Mouse (Mus musculus): ENCODE data around the gene Slc22a20. TPM values are rescaled to one million over a fixed set of nuclear protein-coding genes. Genes with fewer than 3 reads are reported as not detected.

Gene Slc22a20
- polyA plus RNA-seq, 1 experiment from 2014 or later = not detected

- no peak overlapping the region for H3K27ac ChIP-seq
- no peak overlapping the region for H3K4me3 ChIP-seq (replicated peaks)
- no peaks in the 10 kb centered on the region for H3K27me3 ChIP-seq
- H3K4me1 ChIP-seq (replicated peaks) = peaks cover 8% of the 10 kb centered on the region
- H3K9me3 ChIP-seq = no peaks in the 10 kb centered on the region
- H3K36me3 ChIP-seq = no peaks in the 10 kb centered on the region
- WGBS = 71% methylated on average over 5 of the region's 5 CpGs
- peak overlapping the region; percentile 57; the same call in 1 of the 2 replicates for H3K9ac ChIP-seq (replicated peaks)
- no peak for ATAC-seq
- H3K4me2 ChIP-seq (replicated peaks) = no peak overlapping the region
Measured at GRCm38 (mm10) chr19:5988027-5988814, 2.3 kb upstream of the Slc22a20 start.

DNA sequence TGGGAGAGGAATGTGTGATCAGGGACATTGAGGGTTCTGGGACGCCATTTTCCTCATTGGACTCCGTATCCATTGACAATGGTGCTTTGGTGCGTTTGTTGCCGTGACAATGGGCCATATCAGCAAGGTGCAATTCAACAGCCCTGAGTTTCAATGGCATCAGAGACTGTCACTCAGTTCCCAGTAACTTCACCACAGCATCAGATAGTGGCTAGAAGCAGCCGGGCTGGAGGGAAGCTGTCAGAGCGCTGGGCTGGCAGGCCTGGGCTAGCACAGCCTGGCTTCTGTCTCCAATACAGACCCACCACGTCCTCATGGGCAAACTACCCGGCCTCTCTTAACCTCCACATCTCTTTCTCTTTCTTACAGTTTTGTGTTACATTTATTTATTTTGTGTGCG is 5.5 kb downstream of the Slc22a20 start:
- no peak overlapping the region for H3K4me3 ChIP-seq (replicated peaks)
- no peak for ATAC-seq
- no peaks in the 10 kb centered on the region for H3K27me3 ChIP-seq
- H3K4me1 ChIP-seq (replicated peaks) = no peaks in the 10 kb centered on the region
- no peak overlapping the region for H3K27ac ChIP-seq
- H3K9me3 ChIP-seq = no peaks in the 10 kb centered on the region
- no peak overlapping the region for H3K9ac ChIP-seq (replicated peaks)
- H3K4me2 ChIP-seq (replicated peaks) = no peak overlapping the region
- H3K36me3 ChIP-seq = no peaks in the 10 kb centered on the region
- WGBS = 86% methylated on average over 9 of the region's 9 CpGs

GRCm38 (mm10) chr19:5977717-5978116 is 8.2 kb downstream of the Slc22a20 start:
- H3K27me3 ChIP-seq = no peaks in the 10 kb centered on the region; the same call in 1 of the 2 replicates
- H3K36me3 ChIP-seq = no peaks in the 10 kb centered on the region
- no peak overlapping the region for H3K9ac ChIP-seq (replicated peaks)
- 84% methylated on average over 3 of the region's 3 CpGs for WGBS
- no peak overlapping the region for H3K27ac ChIP-seq
- no peaks in the 10 kb centered on the region for H3K9me3 ChIP-seq
- H3K4me2 ChIP-seq (replicated peaks) = no peak overlapping the region
- no peaks in the 10 kb centered on the region for H3K4me1 ChIP-seq (replicated peaks)
- H3K4me3 ChIP-seq (replicated peaks) = no peak overlapping the region
- no peak for ATAC-seq

DNA sequence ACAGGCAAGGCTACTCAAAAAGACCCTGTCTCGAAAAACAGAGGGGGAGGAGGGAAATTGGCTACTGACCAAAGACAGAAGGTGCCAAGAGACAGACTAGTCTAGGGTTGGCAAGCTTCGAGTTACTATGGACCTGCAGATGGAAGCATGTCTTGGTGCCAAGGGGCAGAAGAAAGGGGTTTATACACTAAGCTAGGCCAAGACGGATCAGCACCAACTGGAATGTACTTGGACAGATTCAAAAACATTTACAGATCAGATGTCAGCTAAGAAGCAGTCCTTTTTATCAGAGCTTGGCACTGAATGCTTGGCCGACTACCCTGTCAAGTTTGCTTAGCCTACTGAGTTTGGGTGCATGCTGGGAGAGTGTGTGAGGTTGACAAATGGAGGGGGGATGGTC is 10.3 kb downstream of the Slc22a20 start:
- H3K9ac ChIP-seq (replicated peaks) = no peak overlapping the region
- H3K4me2 ChIP-seq (replicated peaks) = no peak overlapping the region
- no peaks in the 10 kb centered on the region; the same call in 1 of the 2 replicates for H3K27me3 ChIP-seq
- no peaks in the 10 kb centered on the region for H3K9me3 ChIP-seq
- H3K36me3 ChIP-seq = no peaks in the 10 kb centered on the region
- no peak overlapping the region for H3K27ac ChIP-seq
- no peaks in the 10 kb centered on the region for H3K4me1 ChIP-seq (replicated peaks)
- no peak overlapping the region for H3K4me3 ChIP-seq (replicated peaks)
- no peak for ATAC-seq
- WGBS = 78% methylated on average over 4 of the region's 4 CpGs

DNA sequence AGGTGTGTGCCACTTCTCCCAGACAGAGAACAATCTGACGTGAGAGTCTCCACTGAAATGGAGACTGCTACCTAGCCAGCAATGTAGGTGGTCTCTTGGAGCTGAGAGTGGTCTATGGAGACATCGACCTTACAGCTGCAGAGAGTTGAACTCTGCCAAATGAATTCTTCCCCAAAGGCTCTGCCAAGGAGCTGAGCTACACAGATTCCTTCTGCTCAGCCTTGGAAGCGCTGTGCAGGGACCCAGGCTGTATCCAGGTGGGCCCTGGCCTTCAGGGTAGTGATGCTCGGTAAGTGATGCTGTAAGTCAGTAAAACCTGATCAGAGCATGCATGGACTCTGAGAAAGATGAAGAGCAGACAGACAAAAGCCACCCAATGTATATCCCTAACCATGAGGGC is 10.8 kb downstream of the Slc22a20 start:
- H3K36me3 ChIP-seq = no peaks in the 10 kb centered on the region
- no peak overlapping the region for H3K4me3 ChIP-seq (replicated peaks)
- 73% methylated on average over 4 of the region's 4 CpGs for WGBS
- H3K27me3 ChIP-seq = no peaks in the 10 kb centered on the region; the same call in 1 of the 2 replicates
- H3K4me2 ChIP-seq (replicated peaks) = no peak overlapping the region
- no peak for ATAC-seq
- H3K9ac ChIP-seq (replicated peaks) = no peak overlapping the region
- no peak overlapping the region for H3K27ac ChIP-seq
- no peaks in the 10 kb centered on the region for H3K4me1 ChIP-seq (replicated peaks)
- no peaks in the 10 kb centered on the region for H3K9me3 ChIP-seq

GRCm38 (mm10) chr19:5967664-5968063 is 18.3 kb downstream of the Slc22a20 start:
- H3K4me1 ChIP-seq (replicated peaks) = peaks cover 16% of the 10 kb centered on the region
- no peak overlapping the region for H3K4me2 ChIP-seq (replicated peaks)
- no peak for ATAC-seq
- WGBS = 86% methylated on average over 10 of the region's 10 CpGs
- no peak overlapping the region for H3K27ac ChIP-seq
- no peak overlapping the region for H3K4me3 ChIP-seq (replicated peaks)
- no peaks in the 10 kb centered on the region for H3K36me3 ChIP-seq
- no peaks in the 10 kb centered on the region for H3K9me3 ChIP-seq
- no peak overlapping the region for H3K9ac ChIP-seq (replicated peaks)
- H3K27me3 ChIP-seq = no peaks in the 10 kb centered on the region

DNA sequence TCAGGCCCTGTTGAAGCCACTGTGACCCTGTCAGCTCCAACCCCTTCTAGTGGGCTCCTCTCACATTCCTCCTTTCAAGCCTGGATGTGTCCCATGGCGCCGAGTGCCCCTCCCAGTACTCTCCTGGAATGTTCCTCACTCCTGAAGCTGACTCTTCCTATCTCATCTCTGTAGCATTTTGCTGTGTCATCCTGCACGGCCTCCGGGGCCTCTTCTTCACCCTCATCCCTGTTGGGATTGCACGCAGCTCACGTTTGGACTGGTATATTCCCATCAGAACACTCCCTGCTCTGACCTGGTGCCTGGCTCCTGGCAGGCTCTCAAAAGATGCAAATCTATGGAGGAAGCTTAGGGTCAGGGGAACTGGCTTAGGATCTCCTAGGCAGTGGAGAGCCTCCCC is 19.2 kb downstream of the Slc22a20 start:
- no peaks in the 10 kb centered on the region for H3K9me3 ChIP-seq
- no peaks in the 10 kb centered on the region for H3K36me3 ChIP-seq
- H3K27me3 ChIP-seq = no peaks in the 10 kb centered on the region
- 0 out of 2 replicates have a peak overlapping the region, but pooled peaks have one; percentile 6 for H3K9ac ChIP-seq (replicated peaks)
- ATAC-seq = no peak
- H3K27ac ChIP-seq = no peak overlapping the region
- H3K4me2 ChIP-seq (replicated peaks) = no peak overlapping the region
- peaks cover 19% of the 10 kb centered on the region for H3K4me1 ChIP-seq (replicated peaks)
- no peak overlapping the region for H3K4me3 ChIP-seq (replicated peaks)
- 66% methylated on average over 6 of the region's 6 CpGs for WGBS

DNA sequence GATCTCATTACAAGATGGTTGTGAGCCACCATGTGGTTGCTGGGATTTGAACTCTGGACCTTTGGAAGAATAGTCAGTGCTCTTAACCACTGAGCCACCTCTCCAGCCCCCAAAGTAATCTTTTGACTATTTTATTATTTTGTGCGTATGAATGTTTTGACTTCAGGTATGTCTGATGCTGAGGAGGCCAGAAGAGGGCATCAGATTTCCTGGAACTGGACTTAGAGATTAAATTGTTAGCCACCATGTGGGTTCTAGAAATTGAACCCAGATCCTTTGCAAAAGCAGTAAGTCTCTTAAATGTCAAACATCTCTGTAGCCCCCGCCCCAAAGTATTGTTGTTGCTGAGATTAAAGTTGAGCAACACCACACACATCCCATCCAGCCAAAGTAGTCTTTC is 20.0 kb downstream of the Slc22a20 start:
- Histone ChIP-seq H3K36me3 (no peaks in the 10 kb centered on the region; the same call in 1 of the 2 replicates), H3K4me3 (replicated peaks) (no peak overlapping the region), H3K4me1 (replicated peaks) (peaks cover 19% of the 10 kb centered on the region), H3K9me3 (no peaks in the 10 kb centered on the region), H3K4me2 (replicated peaks) (no peak overlapping the region), H3K27me3 (no peaks in the 10 kb centered on the region), H3K27ac (no peak overlapping the region), H3K9ac (replicated peaks) (no peak overlapping the region)
- no peak for ATAC-seq
- WGBS = 93% methylated on average over 2 of the region's 2 CpGs

- Histone ChIP-seq H3K36me3 (no peaks in the 10 kb centered on the region; the same call in 1 of the 2 replicates), H3K4me2 (replicated peaks) (no peak overlapping the region), H3K4me3 (replicated peaks) (no peak overlapping the region), H3K9me3 (no peaks in the 10 kb centered on the region), H3K27ac (no peak overlapping the region), H3K27me3 (no peaks in the 10 kb centered on the region), H3K9ac (replicated peaks) (no peak overlapping the region), H3K4me1 (replicated peaks) (peaks cover 19% of the 10 kb centered on the region)
- no peak for ATAC-seq
- WGBS = 6% methylated on average over 4 of the region's 4 CpGs
Measured at GRCm38 (mm10) chr19:5965280-5965679, 20.7 kb downstream of the Slc22a20 start.

- Histone ChIP-seq H3K4me2 (replicated peaks) (peak overlapping the region; percentile 83), H3K27ac (no peak overlapping the region), H3K27me3 (no peaks in the 10 kb centered on the region), H3K9ac (replicated peaks) (0 out of 2 replicates have a peak overlapping the region, but pooled peaks have one; percentile 73), H3K4me3 (replicated peaks) (peak overlapping the region; percentile 58), H3K4me1 (replicated peaks) (peaks cover 19% of the 10 kb centered on the region), H3K36me3 (no peaks in the 10 kb centered on the region; the same call in 1 of the 2 replicates), H3K9me3 (no peaks in the 10 kb centered on the region)
- no peak for ATAC-seq
- WGBS = 98% methylated on average over 2 of the region's 2 CpGs
Measured at GRCm38 (mm10) chr19:5964804-5965203, 21.1 kb downstream of the Slc22a20 start.

DNA sequence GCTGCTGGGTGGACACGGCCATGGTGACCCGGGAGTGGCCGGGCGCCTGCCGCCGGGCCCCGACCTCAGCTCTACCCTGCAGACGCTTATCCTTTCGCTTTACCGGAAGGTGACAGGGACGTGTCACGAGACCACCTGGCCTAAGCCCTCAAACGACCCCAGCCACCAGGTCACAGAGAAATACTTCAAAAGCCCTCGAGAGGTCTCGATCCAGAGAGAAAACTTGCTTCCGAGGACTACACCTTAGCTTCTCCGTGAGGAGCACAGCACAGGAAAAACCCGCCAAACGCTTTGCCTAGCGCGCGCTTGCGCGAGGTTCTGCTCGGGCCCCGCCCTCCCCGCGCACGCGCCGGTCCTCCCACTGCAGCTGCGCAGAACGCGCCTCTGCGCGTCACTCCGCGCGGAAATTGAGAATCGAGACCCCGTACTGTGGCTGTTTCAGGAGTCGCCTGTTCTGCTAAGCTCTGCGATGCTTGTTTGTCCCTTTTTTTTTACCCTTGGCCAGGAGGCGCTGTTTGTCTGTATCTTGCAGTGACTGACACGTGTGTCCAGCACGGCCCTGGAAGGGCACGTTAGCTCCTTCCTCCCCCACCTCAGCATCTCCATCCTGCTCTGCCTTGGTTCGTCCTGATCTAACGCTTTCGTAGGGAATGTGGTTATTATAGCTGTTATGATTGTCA is 21.9 kb downstream of the Slc22a20 start, which contains the start of gene Pola2:
Pola2 (minus strand) TSS at position 320 of the 680 bp plus-strand sequence.
- Histone ChIP-seq H3K4me1 (replicated peaks) (peaks cover 19% of the 10 kb centered on the region), H3K4me3 (replicated peaks) (peak within 1 kb of the TSS; percentile 58), H3K27ac (no peak within 1 kb of the TSS; the same call in 1 of the 2 replicates), H3K36me3 (peaks cover 3% of the 10 kb centered on the region), H3K27me3 (no peaks in the 10 kb centered on the region), H3K4me2 (replicated peaks) (peak within 1 kb of the TSS; percentile 83), H3K9ac (replicated peaks) (peak within 1 kb of the TSS; percentile 73), H3K9me3 (no peaks in the 10 kb centered on the region)
- peak; percentile 91 for ATAC-seq
- under 1% methylated on average over 50 of the region's 50 CpGs for WGBS

DNA sequence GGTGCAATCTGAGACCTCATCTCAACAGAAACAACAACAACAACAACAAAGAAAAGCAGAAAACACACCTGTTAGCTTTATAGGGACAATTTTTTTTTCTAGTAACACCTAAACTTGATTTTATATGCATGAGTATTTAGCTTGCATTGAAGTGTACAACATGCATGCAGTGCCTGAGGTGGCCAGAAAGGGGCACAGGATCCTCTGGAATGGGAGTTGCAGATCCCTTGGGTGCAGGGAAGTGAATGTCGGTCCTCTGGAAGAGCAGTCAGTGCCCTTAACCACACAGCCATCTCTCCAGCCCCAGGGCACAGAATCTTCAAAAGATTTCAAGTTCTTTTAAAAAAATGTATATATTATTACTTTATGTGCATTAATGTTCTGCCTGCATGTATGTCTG is 23.3 kb downstream of the Slc22a20 start:
- Histone ChIP-seq H3K4me3 (replicated peaks) (peak overlapping the region; percentile 58), H3K27me3 (no peaks in the 10 kb centered on the region)

More for the DNA sequence above, 23.3 kb downstream of the Slc22a20 start:
- WGBS = 43% methylated on average over 1 of the region's 1 CpGs
- 0 out of 2 replicates have a peak overlapping the region, but pooled peaks have one; percentile 73 for H3K9ac ChIP-seq (replicated peaks)
- no peak overlapping the region for H3K27ac ChIP-seq
- H3K4me2 ChIP-seq (replicated peaks) = peak overlapping the region; percentile 83
- ATAC-seq = no peak
- peaks cover 19% of the 10 kb centered on the region for H3K4me1 ChIP-seq (replicated peaks)
- peaks cover 10% of the 10 kb centered on the region for H3K36me3 ChIP-seq
- H3K9me3 ChIP-seq = no peaks in the 10 kb centered on the region
